Mouse (Mus musculus) neutrophil, adult 5-6 weeks (primary cell): ENCODE measurements around the gene Vmn2r32. TPM values are rescaled to one million over a fixed set of nuclear protein-coding genes. Genes with fewer than 3 reads are reported as not detected.
"Not testable (repeated sequence)": the region's sequence is repeated elsewhere in the genome, so short reads cannot be mapped to it uniquely, and the experiment has no call there.

ENCODE experiments used
- ATAC-seq: fragments of 151-379, 151-347 bp; 2 replicates; pipeline ENCODE4 v1.8.0; 2017; ENCODE audit warnings: mild to moderate bottlenecking, moderate TSS enrichment; ENCODE audit not compliant: insufficient number of reproducible peaks, poor library complexity, low FRiP score, severe bottlenecking; ENCODE audit errors: extremely low read depth
- total RNA-seq: library from RNA; stranded (forward); fragments of 200-1000 nt; gene quantifications from 2 replicates; pipeline ENCODE4 v1.2.3, GENCODE M21; 2017

The Vmn2r32 gene
- not detected in 2 replicates for total RNA-seq

DNA sequence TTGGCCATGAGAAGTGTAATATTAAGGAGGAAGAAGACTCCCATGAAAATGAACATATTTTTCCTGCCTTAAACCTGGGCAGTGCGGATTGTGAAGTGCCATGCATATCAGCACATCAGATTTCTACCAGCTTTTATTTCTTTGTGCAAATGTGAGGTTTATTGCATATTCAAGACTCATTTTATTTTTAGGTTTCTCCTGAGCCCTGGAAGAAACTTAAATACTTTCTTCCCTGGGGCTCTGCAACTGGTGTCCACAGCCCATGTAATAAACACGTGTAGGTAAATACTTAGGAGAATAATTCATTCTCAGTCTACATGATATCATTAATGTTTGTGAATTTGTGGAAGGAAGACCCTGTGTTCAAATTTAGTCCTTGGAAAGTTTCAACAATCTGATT lies at the start of gene Vmn2r32:
Vmn2r32 (minus strand) TSS at position 101 of the 400 bp plus-strand sequence.
- not testable (repeated sequence) for ATAC-seq

Other genes with a start within 250 kb of the Vmn2r32 start
- 0.25 TPM in 1 of 2 replicates, not detected in the other for gene Vmn2r29, start 232.7 kb downstream of the Vmn2r32 start, total RNA-seq
- 1.7 TPM in 1 of 2 replicates, not detected in the other for gene Gm45844, start 201.7 kb downstream of the Vmn2r32 start, total RNA-seq
- gene Clcn4, start 179.2 kb downstream of the Vmn2r32 start, total RNA-seq: 47.1 and 55.0 TPM in 2 replicates
- gene Vmn2r30, start 142.4 kb downstream of the Vmn2r32 start, total RNA-seq: not detected in 2 replicates
- not detected in 2 replicates for gene Gm45783, start 105.4 kb downstream of the Vmn2r32 start, total RNA-seq
- not detected in 2 replicates for gene Vmn2r31, start 80.3 kb downstream of the Vmn2r32 start, total RNA-seq
- gene Vmn2r33, start 86.8 kb upstream of the Vmn2r32 start, total RNA-seq: not detected in 2 replicates
- gene Vmn2r34, start 209.5 kb upstream of the Vmn2r32 start, total RNA-seq: not detected in 2 replicates